Mouse (Mus musculus) heart, embryonic 15.5 days (tissue): ENCODE results near the gene Rasl12. TPM values are rescaled to one million over a fixed set of nuclear protein-coding genes. Genes with fewer than 3 reads are reported as not detected.

ENCODE experiments used
- ATAC-seq: fragments of 200-750 bp; cut with Nextera tagmentation; replicated peaks from 2 replicates; pipeline ENCODE4 v1.8.0; 2017; ENCODE audit warnings: low read depth, moderate TSS enrichment; ENCODE audit not compliant: insufficient number of reproducible peaks, insufficient read depth, low FRiP score
- H3K27ac ChIP-seq: fragments of 300-500 bp; sonication (generic); 2 replicates; pipeline ENCODE4 v1.5.1; 2015; ENCODE audit warnings: mild to moderate bottlenecking, inconsistent platforms
- H3K27me3 ChIP-seq: fragments of 300-500 bp; sonication (generic); 2 replicates; pipeline ENCODE4 v1.6.1; 2015; ENCODE audit warnings: inconsistent platforms
- H3K36me3 ChIP-seq: fragments of 300-500 bp; sonication (generic); 2 replicates; pipeline ENCODE4 v1.6.1; 2015; ENCODE audit warnings: mild to moderate bottlenecking, inconsistent platforms
- H3K4me1 ChIP-seq: fragments of 300-500 bp; sonication (generic); replicated peaks from 2 replicates; pipeline ENCODE4 v1.6.1; 2015; ENCODE audit warnings: inconsistent platforms
- H3K4me2 ChIP-seq: fragments of 300-500 bp; sonication (generic); 2 replicates; pipeline ENCODE4 v1.6.1; 2015; ENCODE audit warnings: inconsistent platforms, mild to moderate bottlenecking, moderate library complexity
- H3K4me3 ChIP-seq: fragments of 300-500 bp; sonication (generic); 2 replicates; pipeline ENCODE4 v1.5.1; 2015; ENCODE audit warnings: mild to moderate bottlenecking, inconsistent platforms
- H3K9ac ChIP-seq: fragments of 300-500 bp; sonication (generic); 2 replicates; pipeline ENCODE4 v1.6.1; 2015; ENCODE audit warnings: mild to moderate bottlenecking, inconsistent platforms
- H3K9me3 ChIP-seq: fragments of 300-500 bp; sonication (generic); replicated peaks from 2 replicates; pipeline ENCODE4 v1.6.1; 2016; ENCODE audit warnings: inconsistent platforms
- WGBS: fragments of 180-500 bp; shearing (Covaris S2); methylation state at CpG from one replicate; pipeline ENCODE4 v1.1.7; 2015; ENCODE audit warnings: mixed read lengths; 5-methylcytosine and 5-hydroxymethylcytosine counted together
- polyA plus RNA-seq: library from polyadenylated mRNA; unstranded; fragments of >200 nt; fragmentation: Nextera tagmentation; extraction: Ambion mirVana; gene quantifications from 2 replicates; pipeline ENCODE4 v1.2.1, GENCODE M21; 2015

The Rasl12 gene
- polyA plus RNA-seq, 1 experiment from 2014 or later, result 7.6 TPM

- H3K4me2 ChIP-seq, result no peak within 1 kb of the TSS
- no peaks in the 10 kb centered on the region for H3K4me1 ChIP-seq
- H3K36me3 ChIP-seq, result no peaks in the 10 kb centered on the region
- no peaks in the 10 kb centered on the region for H3K27me3 ChIP-seq
- no peak within 1 kb of the TSS for H3K27ac ChIP-seq
- no peak within 1 kb of the TSS for H3K9ac ChIP-seq
- no peaks in the 10 kb centered on the region for H3K9me3 ChIP-seq
- no peak for ATAC-seq
- H3K4me3 ChIP-seq, result no peak within 1 kb of the TSS
- WGBS, result 71% methylated on average over 11 of the region's 11 CpGs
Observed at GRCm38 (mm10) chr9:65422760-65423501, 24.6 kb downstream of the Rasl12 start, which contains the start of gene Slc51b. Gene Slc51b, minus strand, starts transcription at chr9:65422955.

GRCm38 (mm10) chr9:65424393-65424792 is 26.1 kb downstream of the Rasl12 start:
- H3K4me2 ChIP-seq, result no peak overlapping the region
- no peak overlapping the region for H3K27ac ChIP-seq
- H3K9me3 ChIP-seq, result no peaks in the 10 kb centered on the region
- 28% methylated on average over 3 of the region's 3 CpGs for WGBS
- ATAC-seq, result no peak
- H3K4me1 ChIP-seq, result no peaks in the 10 kb centered on the region
- no peaks in the 10 kb centered on the region for H3K27me3 ChIP-seq
- no peak overlapping the region for H3K9ac ChIP-seq
- no peak overlapping the region for H3K4me3 ChIP-seq
- H3K36me3 ChIP-seq, result no peaks in the 10 kb centered on the region

- H3K27ac ChIP-seq, result no peak overlapping the region
- 62% methylated on average over 2 of the region's 2 CpGs for WGBS
- H3K4me3 ChIP-seq, result no peak overlapping the region
- no peak overlapping the region for H3K9ac ChIP-seq
- H3K36me3 ChIP-seq, result no peaks in the 10 kb centered on the region
- ATAC-seq, result no peak
- H3K27me3 ChIP-seq, result no peaks in the 10 kb centered on the region
- H3K4me1 ChIP-seq, result no peaks in the 10 kb centered on the region
- H3K4me2 ChIP-seq, result no peak overlapping the region
- H3K9me3 ChIP-seq, result no peaks in the 10 kb centered on the region
Observed at GRCm38 (mm10) chr9:65427511-65427910, 29.2 kb downstream of the Rasl12 start.

- Histone ChIP-seq H3K4me1 (no peaks in the 10 kb centered on the region), H3K27ac (no peak overlapping the region), H3K36me3 (no peaks in the 10 kb centered on the region), H3K9ac (no peak overlapping the region), H3K4me2 (no peak overlapping the region), H3K27me3 (no peaks in the 10 kb centered on the region), H3K9me3 (no peaks in the 10 kb centered on the region), H3K4me3 (no peak overlapping the region)
- ATAC-seq, result no peak
- 83% methylated on average over 5 of the region's 5 CpGs for WGBS
Observed at GRCm38 (mm10) chr9:65428003-65428402, 29.7 kb downstream of the Rasl12 start.

- no peak overlapping the region for H3K27ac ChIP-seq
- no peak overlapping the region for H3K4me3 ChIP-seq
- ATAC-seq, result no peak
- H3K4me2 ChIP-seq, result no peak overlapping the region
- H3K4me1 ChIP-seq, result no peaks in the 10 kb centered on the region
- no peaks in the 10 kb centered on the region for H3K27me3 ChIP-seq
- no peaks in the 10 kb centered on the region for H3K9me3 ChIP-seq
- no peak overlapping the region for H3K9ac ChIP-seq
- H3K36me3 ChIP-seq, result no peaks in the 10 kb centered on the region
Observed at GRCm38 (mm10) chr9:65430401-65430800, 32.1 kb downstream of the Rasl12 start.

- WGBS, result 90% methylated on average over 5 of the region's 5 CpGs
- Histone ChIP-seq H3K9ac (no peak overlapping the region), H3K27ac (no peak overlapping the region), H3K4me3 (no peak overlapping the region), H3K4me2 (no peak overlapping the region), H3K36me3 (no peaks in the 10 kb centered on the region), H3K27me3 (no peaks in the 10 kb centered on the region), H3K4me1 (no peaks in the 10 kb centered on the region), H3K9me3 (no peaks in the 10 kb centered on the region)
- ATAC-seq, result no peak
Observed at GRCm38 (mm10) chr9:65430921-65431320, 32.6 kb downstream of the Rasl12 start.

GRCm38 (mm10) chr9:65432236-65432635 is 33.9 kb downstream of the Rasl12 start:
- H3K4me3 ChIP-seq, result no peak overlapping the region

GRCm38 (mm10) chr9:65434140-65434539 is 35.8 kb downstream of the Rasl12 start:
- Histone ChIP-seq H3K4me2 (no peak overlapping the region), H3K9ac (no peak overlapping the region), H3K4me1 (peaks cover 4% of the 10 kb centered on the region; the same call in 1 of the 2 replicates), H3K27ac (no peak overlapping the region), H3K27me3 (no peaks in the 10 kb centered on the region), H3K36me3 (no peaks in the 10 kb centered on the region), H3K9me3 (no peaks in the 10 kb centered on the region), H3K4me3 (no peak overlapping the region)
- ATAC-seq, result no peak
- 63% methylated on average over 5 of the region's 5 CpGs for WGBS

More at GRCm38 (mm10) chr9:65432236-65432635, 33.9 kb downstream of the Rasl12 start:
- H3K9me3 ChIP-seq, result no peaks in the 10 kb centered on the region
- H3K4me2 ChIP-seq, result no peak overlapping the region
- H3K27ac ChIP-seq, result no peak overlapping the region
- H3K36me3 ChIP-seq, result no peaks in the 10 kb centered on the region
- no peaks in the 10 kb centered on the region for H3K27me3 ChIP-seq
- H3K9ac ChIP-seq, result no peak overlapping the region
- 0 out of 2 replicates have a peak, but pooled peaks have one; percentile 23 for ATAC-seq
- 5% methylated on average over 3 of the region's 3 CpGs for WGBS
- H3K4me1 ChIP-seq, result peaks cover 4% of the 10 kb centered on the region; the same call in 1 of the 2 replicates

- no peak for ATAC-seq
- Histone ChIP-seq H3K27ac (no peak overlapping the region), H3K9ac (no peak overlapping the region), H3K27me3 (no peaks in the 10 kb centered on the region), H3K4me3 (no peak overlapping the region), H3K9me3 (no peaks in the 10 kb centered on the region), H3K4me1 (peaks cover 4% of the 10 kb centered on the region; the same call in 1 of the 2 replicates), H3K4me2 (no peak overlapping the region), H3K36me3 (no peaks in the 10 kb centered on the region; the same call in 1 of the 2 replicates)
- 71% methylated on average over 4 of the region's 4 CpGs for WGBS
Observed at GRCm38 (mm10) chr9:65435211-65435610, 36.9 kb downstream of the Rasl12 start.

- Histone ChIP-seq H3K9ac (peak within 1 kb of the TSS; percentile 80), H3K4me2 (peak within 1 kb of the TSS; percentile 77), H3K4me3 (peak within 1 kb of the TSS; percentile 94), H3K9me3 (no peaks in the 10 kb centered on the region), H3K4me1 (peaks cover 4% of the 10 kb centered on the region; the same call in 1 of the 2 replicates), H3K27me3 (no peaks in the 10 kb centered on the region), H3K27ac (peak within 1 kb of the TSS; percentile 39), H3K36me3 (peaks cover 6% of the 10 kb centered on the region)
- under 1% methylated on average over 54 of the region's 54 CpGs for WGBS
- ATAC-seq, result peak; percentile 91
Observed at GRCm38 (mm10) chr9:65435671-65436301, 37.5 kb downstream of the Rasl12 start, which contains the start of gene Mtfmt. Gene Mtfmt, plus strand, starts transcription at chr9:65435782.

- WGBS, result 95% methylated on average over 4 of the region's 4 CpGs
- Histone ChIP-seq H3K9me3 (no peaks in the 10 kb centered on the region), H3K4me3 (no peak overlapping the region), H3K27me3 (no peaks in the 10 kb centered on the region), H3K36me3 (peaks cover 53% of the 10 kb centered on the region), H3K4me1 (no peaks in the 10 kb centered on the region), H3K27ac (no peak overlapping the region), H3K4me2 (no peak overlapping the region), H3K9ac (no peak overlapping the region)
- no peak for ATAC-seq
Observed at GRCm38 (mm10) chr9:65444692-65445091, 46.4 kb downstream of the Rasl12 start.
